Mouse (Mus musculus) liver, postnatal 0 days (tissue): ENCODE measurements around the gene Dglucy.

ENCODE experiments used
- CTCF ChIP-seq: sonication (generic); IDR thresholded peaks from 2 replicates; pipeline ENCODE4 v1.5.1; 2016; ENCODE audit warnings: antibody characterized with exemption, low read depth
- EP300 ChIP-seq: IDR thresholded peaks from 2 replicates; pipeline ENCODE4 v1.6.1; 2016; ENCODE audit warnings: antibody characterized with exemption, low read depth, mild to moderate bottlenecking

DNA sequence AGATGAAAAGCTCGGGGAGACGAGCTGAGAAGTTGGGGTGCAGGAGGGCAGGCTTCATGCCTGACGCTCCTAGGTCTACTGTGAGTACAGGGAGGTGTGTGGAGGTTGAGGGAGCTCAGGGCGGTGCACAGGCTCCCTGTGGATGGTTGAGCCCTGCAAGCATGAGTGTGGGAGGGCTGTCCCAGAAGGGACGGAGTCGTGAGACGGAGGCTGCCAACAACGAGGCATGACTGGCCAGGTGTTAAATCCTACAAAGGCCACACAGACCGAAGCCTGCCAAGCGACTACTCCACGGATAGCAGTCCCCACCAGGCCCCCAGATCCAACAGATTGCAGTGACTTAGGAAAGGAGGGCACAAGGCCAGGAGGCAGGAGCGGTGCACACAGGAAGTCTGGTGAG, 131.9 kb downstream of the Dglucy start:
- no peak for TF ChIP-seq EP300
- TF ChIP-seq CTCF, result no peak
